Mouse (Mus musculus) gastrocnemius, postnatal 10 days (tissue): Measurements from ENCODE around the gene Ppp2r2d. TPM values are rescaled to one million over a fixed set of nuclear protein-coding genes. Genes with fewer than 3 reads are reported as not detected.

ENCODE experiments used
- DNase-seq: peaks from one replicate; pipeline ENCODE4 v3.0.0; 2021; ENCODE audit warnings: mixed read lengths
- long read RNA-seq, 2 experiments: library from polyadenylated mRNA; stranded (forward); transcript quantifications; one replicate each; pipeline ENCODE4 v2.0.0; 2021
- total RNA-seq, 2 experiments: library from RNA; stranded (reverse); gene quantifications; 2 replicates each; pipeline ENCODE4 v1.2.3; 2021

Gene Ppp2r2d
- total RNA-seq: 10 to 100 TPM; 32.5 TPM
- long read RNA-seq, experiment 1, transcript Ppp2r2d-201 (9 exons, 2,081 nt): major isoform, 26 of 44 reads
- long read RNA-seq, experiment 1, partial matches to known transcripts: 2 of 44 reads
- long read RNA-seq, experiment 1, other reads (novel, unspliced or antisense): 16 of 44 reads
- long read RNA-seq, experiment 2, transcript Ppp2r2d-201 (9 exons, 2,081 nt): major isoform, 33 of 57 reads
- long read RNA-seq, experiment 2, partial matches to known transcripts: 1 of 57 reads
- long read RNA-seq, experiment 2, other reads (novel, unspliced or antisense): 23 of 57 reads

GRCm38 (mm10) chr7:138845544-138846391 is at the start of gene Ppp2r2d, which contains the start of gene Mapk1ip1:
TSS of gene Ppp2r2d (plus strand) at chr7:138846079.
TSS of gene Mapk1ip1 (minus strand) at chr7:138846273.
- DNase-seq: peak; percentile 99

GRCm38 (mm10) chr7:138803386-138803785 is 42.5 kb upstream of the Ppp2r2d start:
- no peak for DNase-seq

DNA sequence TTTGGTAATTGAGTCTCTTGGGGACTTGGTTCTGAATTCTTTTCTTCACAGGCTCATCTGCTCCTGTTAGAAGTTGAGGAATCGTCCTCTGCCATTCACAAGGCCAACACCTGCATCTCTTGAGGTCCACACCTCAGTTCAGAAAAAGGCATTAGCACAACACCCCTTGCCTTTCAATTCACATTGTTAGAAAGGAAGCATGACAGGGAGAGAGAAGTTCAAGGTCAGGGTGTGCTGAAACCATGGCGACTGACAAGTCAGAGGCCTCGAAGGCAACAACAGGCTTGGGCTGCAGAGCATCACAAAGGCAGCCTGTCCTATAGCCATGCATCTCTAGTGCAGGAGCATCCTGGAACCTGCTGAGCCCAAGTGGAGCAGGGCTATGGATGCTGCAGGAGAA is 38.7 kb upstream of the Ppp2r2d start:
- no peak for DNase-seq

DNA sequence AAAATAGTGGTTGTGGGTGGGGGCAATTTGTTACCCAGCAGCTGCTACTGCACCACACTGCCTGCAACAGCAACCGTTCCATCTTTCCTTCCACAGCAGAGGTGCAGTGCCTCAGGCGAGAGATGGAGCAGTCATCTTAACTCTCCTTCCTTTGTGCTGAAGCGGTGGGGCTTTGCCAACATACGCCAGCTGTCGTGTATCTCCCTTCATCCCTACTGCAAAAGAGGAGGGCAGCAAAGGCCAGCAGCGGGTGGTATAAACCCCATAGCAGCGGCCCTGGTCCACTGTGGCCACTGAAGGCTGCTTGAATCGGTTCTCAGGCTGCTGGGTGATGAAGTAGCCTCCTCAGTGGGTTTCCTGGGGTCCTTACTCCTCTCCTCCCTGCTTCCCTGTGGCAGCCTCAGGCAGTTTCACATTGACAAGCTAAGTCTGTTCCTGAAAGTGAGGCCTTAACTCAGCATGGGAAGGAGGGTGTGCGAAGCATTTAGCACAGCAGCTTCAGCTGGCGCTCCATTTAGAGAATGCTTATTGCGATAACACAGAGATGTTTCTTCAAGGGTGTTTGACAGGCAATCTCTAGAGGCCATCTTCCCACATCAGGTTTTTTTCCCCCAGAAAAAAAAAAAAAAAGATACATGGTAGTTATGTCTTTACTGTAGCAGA is 32.5 kb upstream of the Ppp2r2d start:
- no peak for DNase-seq

DNA sequence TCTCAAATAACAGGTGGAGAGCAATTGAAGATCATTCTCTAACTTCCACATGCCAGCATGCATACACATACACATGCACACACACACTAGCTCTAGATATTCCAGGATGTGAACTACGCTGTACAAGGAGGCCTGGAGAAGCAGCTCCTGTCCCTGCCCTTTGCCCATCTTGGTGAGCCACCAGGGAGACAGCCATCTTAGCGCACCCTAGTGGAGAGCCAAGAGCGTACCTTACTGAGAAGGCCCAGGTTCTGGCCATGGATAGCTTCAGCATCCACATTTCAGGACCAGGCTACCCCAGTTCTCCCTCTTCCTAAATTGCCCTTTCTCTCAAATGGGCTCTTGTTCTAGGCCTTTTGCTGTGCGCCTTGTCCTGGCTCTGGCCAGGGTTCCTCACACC is 27.6 kb upstream of the Ppp2r2d start:
- DNase-seq: no peak

GRCm38 (mm10) chr7:138824423-138824822 is 21.5 kb upstream of the Ppp2r2d start:
- no peak for DNase-seq

DNA sequence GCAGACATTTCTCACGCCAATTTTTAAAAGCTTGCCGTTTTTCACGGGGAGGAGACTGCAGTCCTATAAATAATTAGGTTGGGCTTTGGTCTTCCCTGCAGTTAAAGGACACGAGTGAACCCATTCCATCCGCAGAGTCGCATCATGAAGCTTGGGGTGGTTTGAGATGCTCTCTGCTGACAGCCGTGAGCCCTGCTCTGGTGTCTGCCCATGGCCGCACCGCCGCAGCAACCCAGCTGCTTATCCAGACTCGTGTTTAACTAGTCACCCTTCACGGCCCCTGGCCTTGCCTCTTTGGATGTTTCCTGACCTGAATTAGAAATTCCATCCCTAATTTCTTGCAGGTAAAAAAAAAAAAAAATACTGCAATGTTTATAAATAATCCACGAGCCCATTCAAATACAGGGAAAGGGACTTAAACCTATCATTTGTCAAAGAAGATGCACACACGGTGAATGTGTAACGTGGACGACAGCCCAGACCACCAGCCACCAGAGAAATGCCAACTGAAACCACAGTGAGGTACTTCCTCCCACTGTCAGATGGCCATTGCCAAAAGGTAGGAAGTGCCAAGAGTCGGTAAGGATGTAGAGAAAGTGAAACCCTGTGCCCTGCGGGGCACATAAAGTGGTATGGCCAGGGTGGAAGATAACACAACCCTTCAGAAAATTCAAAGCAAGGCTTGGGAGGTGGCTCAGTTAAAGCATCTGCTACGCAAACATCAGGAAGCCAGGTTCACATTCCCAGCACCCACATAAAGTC is 20.7 kb upstream of the Ppp2r2d start:
- DNase-seq: no peak

DNA sequence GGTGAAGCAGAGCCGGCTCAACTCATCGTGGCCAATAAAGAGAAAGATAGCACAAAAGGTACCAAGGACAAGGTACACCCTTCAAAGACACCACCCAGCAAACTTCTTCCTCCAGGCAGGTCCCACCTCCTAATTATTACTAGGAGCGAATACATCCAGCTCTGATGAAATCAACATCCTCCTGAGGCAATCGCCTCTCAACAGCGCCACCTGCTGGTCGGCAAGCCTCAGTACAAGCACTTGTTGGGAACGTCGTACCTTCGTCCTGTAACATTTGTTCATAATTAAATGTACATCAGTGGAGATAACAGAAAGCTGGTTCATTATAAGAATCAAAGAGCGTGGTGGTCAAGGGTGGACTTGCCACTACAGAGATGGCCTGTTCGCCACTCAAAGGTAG is 18.1 kb upstream of the Ppp2r2d start:
- peak; percentile 78 for DNase-seq

- no peak for DNase-seq
Observed at GRCm38 (mm10) chr7:138835028-138835427, 10.9 kb upstream of the Ppp2r2d start.

DNA sequence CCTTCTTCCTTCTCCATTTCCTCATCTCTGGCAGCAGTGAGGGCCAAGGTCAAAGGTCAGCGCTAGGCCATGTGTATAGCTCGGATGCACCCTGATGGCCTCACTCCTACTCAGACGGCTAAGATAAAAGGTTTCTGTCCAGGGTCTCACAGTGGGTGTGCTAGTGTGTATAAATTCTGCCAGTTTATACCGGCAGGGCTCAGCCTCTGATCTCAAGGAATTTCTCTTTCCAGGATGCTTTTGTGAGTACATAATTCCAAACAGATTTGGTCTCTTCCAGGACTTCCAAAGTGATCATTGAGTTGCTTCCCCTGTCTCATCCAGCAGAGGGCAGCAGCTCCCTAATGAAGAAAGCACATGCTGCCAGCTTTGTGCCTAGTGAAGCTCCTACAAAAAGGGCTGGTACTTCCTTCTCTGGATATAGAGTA is 5.3 kb upstream of the Ppp2r2d start:
- peak; percentile 73 for DNase-seq

DNA sequence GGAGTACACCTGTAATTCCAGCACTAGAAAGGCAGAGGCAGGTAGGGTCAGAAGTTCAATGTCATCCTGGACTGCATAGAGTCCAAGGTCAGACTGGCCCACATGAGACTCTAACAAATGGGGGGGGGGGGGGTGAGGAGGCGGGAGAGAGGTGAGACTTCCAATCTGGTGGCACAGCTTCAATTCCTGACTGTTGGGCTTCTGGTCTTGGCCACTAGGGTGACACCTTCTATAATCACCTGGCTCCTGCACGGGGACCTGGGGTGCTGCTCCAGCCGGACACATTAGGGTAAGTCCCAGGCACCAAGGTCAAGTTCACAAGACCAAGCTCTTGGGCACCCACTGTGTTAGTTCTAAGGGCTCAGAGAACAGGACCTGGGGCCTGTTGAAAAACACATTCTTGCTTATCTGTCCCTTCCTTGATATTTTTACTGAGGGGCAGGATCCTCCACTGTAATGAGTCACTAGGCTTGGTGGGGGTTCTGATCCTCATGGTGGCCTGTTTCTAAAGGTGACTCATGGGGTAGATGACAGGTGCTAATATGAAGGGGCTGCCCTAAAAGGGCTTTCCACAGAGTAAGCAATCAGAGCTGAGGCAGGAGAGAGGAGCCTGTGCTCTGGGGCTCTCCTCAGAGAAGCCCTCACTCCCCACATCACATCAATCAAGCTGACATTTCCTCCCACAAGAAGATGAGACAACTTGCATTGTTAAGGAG is 4.3 kb upstream of the Ppp2r2d start:
- no peak for DNase-seq

GRCm38 (mm10) chr7:138843421-138843820 is 2.5 kb upstream of the Ppp2r2d start:
- DNase-seq: no peak

- no peak for DNase-seq
Observed at GRCm38 (mm10) chr7:138845111-138845510, 768 bp upstream of the Ppp2r2d start.

- peak; percentile 71 for DNase-seq
Observed at GRCm38 (mm10) chr7:138846502-138846991, 668 bp downstream of the Ppp2r2d start.

GRCm38 (mm10) chr7:138847316-138848027 is 1.6 kb downstream of the Ppp2r2d start:
- DNase-seq: no peak

- DNase-seq: no peak
Observed at GRCm38 (mm10) chr7:138848028-138848920, 2.4 kb downstream of the Ppp2r2d start.

DNA sequence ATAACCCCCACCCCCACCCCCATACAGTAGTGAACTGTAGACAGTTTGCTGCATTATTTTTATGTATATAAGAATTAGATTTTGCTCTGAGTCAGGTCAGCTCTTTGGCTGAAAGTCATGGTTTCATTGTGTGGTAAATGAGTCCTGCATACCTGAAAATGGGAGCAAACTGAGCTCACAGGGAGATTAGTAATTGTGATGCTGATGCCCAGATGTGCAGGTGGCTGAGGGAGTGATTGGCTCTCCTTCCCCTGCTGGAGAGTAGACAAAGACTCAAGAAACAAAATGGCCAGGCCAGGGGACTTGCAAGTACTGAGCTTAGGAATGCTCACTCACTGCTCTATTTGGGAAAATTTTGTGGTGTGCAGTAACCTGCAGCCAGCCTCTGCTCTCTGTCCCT is 4.2 kb downstream of the Ppp2r2d start:
- no peak for DNase-seq

GRCm38 (mm10) chr7:138853417-138854031 is 7.6 kb downstream of the Ppp2r2d start:
- DNase-seq: no peak

DNA sequence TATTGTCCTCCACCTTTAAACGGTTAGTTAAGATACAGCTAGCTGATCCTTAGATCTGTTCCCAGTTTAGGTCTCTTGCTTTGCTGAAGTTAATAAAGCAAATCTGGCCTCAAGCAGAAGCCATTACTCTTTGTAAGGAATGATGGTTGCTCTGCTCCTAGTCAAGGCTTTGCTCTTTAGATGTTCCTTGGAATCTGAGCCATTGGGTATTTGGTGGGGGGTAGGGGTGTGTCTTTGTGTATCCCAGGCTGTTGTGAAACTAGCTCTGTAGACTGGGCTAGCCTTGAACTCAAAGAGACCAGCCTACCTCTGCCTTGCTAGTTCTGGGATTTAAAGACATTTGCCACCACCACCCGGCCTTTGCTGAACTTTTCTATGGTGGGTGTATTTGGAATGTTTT is 8.3 kb downstream of the Ppp2r2d start:
- no peak for DNase-seq
